Mouse (Mus musculus) CH12.LX (cell line): ENCODE measurements at regions not wholly inside any gene's neighbourhood (a gene's known extent, or its start where the extent isn't known, plus 50 kb on each side); places are given as distances from the start of the nearest gene placed in this dataset.
"Not testable (repeated sequence)": the region's sequence is repeated elsewhere in the genome, so short reads cannot be mapped to it uniquely, and the experiment has no call there.

Source experiments
- CTCF ChIP-seq, 2 experiments: IDR thresholded peaks in 1 of 2; conservative IDR thresholded peaks in 1 of 2; 2 replicates each; pipeline ENCODE4 v1.5.1; 2011 to 2012; ENCODE audit warnings: low read depth in 2 of 2, low read length in 2 of 2, improper control_type of control experiment in 1 of 2, inconsistent platforms in 1 of 2, mild to moderate bottlenecking in 1 of 2, moderate library complexity in 1 of 2
- EP300 ChIP-seq: IDR thresholded peaks from 2 replicates; pipeline ENCODE4 v1.6.1; 2011; ENCODE audit warnings: low read length, improper control_type of control experiment
- HCFC1 ChIP-seq: IDR thresholded peaks from 2 replicates; pipeline ENCODE4 v1.6.1; 2012; ENCODE audit warnings: low read depth, mild to moderate bottlenecking, inconsistent platforms, low read length, improper control_type of control experiment
- JUN ChIP-seq: IDR thresholded peaks from 2 replicates; pipeline ENCODE4 v1.6.1; 2011; ENCODE audit warnings: low read depth, mild to moderate bottlenecking, low read length, improper control_type of control experiment, moderate library complexity; ENCODE audit not compliant: insufficient read depth
- MAZ ChIP-seq: IDR thresholded peaks from 2 replicates; pipeline ENCODE4 v1.6.1; 2012; ENCODE audit warnings: low read depth, mild to moderate bottlenecking, inconsistent platforms, low read length, improper control_type of control experiment, moderate library complexity
- MXI1 ChIP-seq: IDR thresholded peaks from 2 replicates; pipeline ENCODE4 v1.6.1; 2011; ENCODE audit warnings: mild to moderate bottlenecking, low read depth, low read length, improper control_type of control experiment
- PAX5 ChIP-seq: IDR thresholded peaks from 2 replicates; pipeline ENCODE4 v1.6.1; 2012; ENCODE audit warnings: low read length, inconsistent platforms, mixed read lengths
- POLR2A ChIP-seq: IDR thresholded peaks from 2 replicates; pipeline ENCODE4 v1.6.1; 2011; ENCODE audit warnings: low read depth, mild to moderate bottlenecking, improper control_type of control experiment, low read length
- USF1 ChIP-seq: IDR thresholded peaks from 2 replicates; pipeline ENCODE4 v1.6.1; 2014; ENCODE audit warnings: low read depth, mild to moderate bottlenecking, inconsistent platforms, low read length, improper control_type of control experiment
- ZKSCAN1 ChIP-seq: IDR thresholded peaks from 2 replicates; pipeline ENCODE4 v1.6.1; 2012; ENCODE audit warnings: low read depth, inconsistent platforms, low read length, improper control_type of control experiment, borderline replicate concordance
- ZNF384 ChIP-seq: IDR thresholded peaks from 2 replicates; pipeline ENCODE4 v1.6.1; 2012; ENCODE audit warnings: low read depth, low read length, improper control_type of control experiment, inconsistent platforms

DNA sequence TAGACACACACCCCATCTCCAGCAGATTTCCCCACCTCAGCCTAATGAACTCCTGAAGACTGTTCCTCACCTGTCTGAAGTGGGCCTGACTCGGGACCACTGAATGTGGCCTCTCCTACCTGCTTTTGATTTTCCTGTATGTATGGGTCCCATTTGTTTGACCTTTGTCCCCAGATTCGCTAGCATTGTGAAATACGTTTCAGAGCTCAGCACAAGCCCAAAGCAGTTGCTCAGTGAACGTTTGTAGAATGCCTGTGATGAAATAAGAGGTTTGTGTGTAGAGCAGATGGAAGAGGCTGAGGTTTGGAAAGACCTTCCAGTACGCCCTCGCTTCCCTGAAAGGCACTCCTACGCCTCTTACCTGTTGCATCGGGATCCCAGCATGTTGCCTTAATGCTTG lies 158.3 kb upstream of the Vmn1r3 start:
- not testable (repeated sequence) for TF ChIP-seq PAX5; CTCF (conservative IDR thresholded peaks at IDR 0.05 in 1 of 2, IDR thresholded peaks at IDR 0.05 in 1 of 2; ENCODE audit: low read depth in 2 of 2, low read length in 2 of 2); JUN; POLR2A; USF1; EP300; ZNF384; MAZ; HCFC1; MXI1; ZKSCAN1
